Mouse (Mus musculus) intestine, embryonic 14.5 days (tissue): ENCODE measurements around the gene Cdr2l. TPM values are rescaled to one million over a fixed set of nuclear protein-coding genes. Genes with fewer than 3 reads are reported as not detected.

Source experiments
- ATAC-seq: fragments of 200-750 bp; cut with Nextera tagmentation; replicated peaks from 2 replicates; pipeline ENCODE4 v1.8.0; 2017; ENCODE audit warnings: low read depth, moderate number of reproducible peaks, moderate TSS enrichment, moderate library complexity; ENCODE audit not compliant: low FRiP score, low TSS enrichment
- DNase-seq: peaks from one replicate; pipeline ENCODE4 v3.0.0-alpha.2; 2018; ENCODE audit warnings: low spot score
- H3K27ac ChIP-seq: fragments of 300-500 bp; sonication (generic); 2 replicates; pipeline ENCODE4 v1.5.1; 2014; ENCODE audit warnings: low read depth, mild to moderate bottlenecking, control low read depth
- H3K27me3 ChIP-seq: fragments of 300-500 bp; sonication (generic); replicated peaks from 2 replicates; pipeline ENCODE4 v1.6.1; 2014; ENCODE audit warnings: low read length, control low read depth; ENCODE audit not compliant: control insufficient read depth, insufficient read depth
- H3K36me3 ChIP-seq: fragments of 300-500 bp; sonication (generic); 2 replicates; pipeline ENCODE4 v1.6.1; 2014; ENCODE audit warnings: low read length, control low read depth; ENCODE audit not compliant: control insufficient read depth, insufficient read depth
- H3K4me1 ChIP-seq: fragments of 300-500 bp; sonication (generic); replicated peaks from 2 replicates; pipeline ENCODE4 v1.6.1; 2014; ENCODE audit warnings: low read length, control low read depth, mixed read lengths; ENCODE audit not compliant: control insufficient read depth, insufficient read depth
- H3K4me2 ChIP-seq: fragments of 300-500 bp; sonication (generic); 2 replicates; pipeline ENCODE4 v1.6.1; 2014; ENCODE audit warnings: low read length
- H3K4me3 ChIP-seq: fragments of 300-500 bp; sonication (generic); 2 replicates; pipeline ENCODE4 v1.5.1; 2014; ENCODE audit warnings: low read depth, low read length, control low read depth, mixed read lengths
- H3K9ac ChIP-seq: fragments of 300-500 bp; sonication (generic); 2 replicates; pipeline ENCODE4 v1.6.1; 2014; ENCODE audit warnings: mild to moderate bottlenecking, low read length
- H3K9me3 ChIP-seq: fragments of 300-500 bp; sonication (generic); 2 replicates; pipeline ENCODE4 v1.6.1; 2016; ENCODE audit warnings: low read length, control low read depth; ENCODE audit not compliant: control insufficient read depth
- WGBS: fragments of 180-500 bp; shearing (Covaris S2); extraction: QIAGEN DNeasy Blood & Tissue Kit; methylation state at CpG from one replicate; pipeline ENCODE4 v1.1.7; 2014; 5-methylcytosine and 5-hydroxymethylcytosine counted together
- polyA plus RNA-seq: library from polyadenylated mRNA; unstranded; fragments of >200 nt; fragmentation: Nextera tagmentation; extraction: Ambion mirVana; gene quantifications from 2 replicates; pipeline ENCODE4 v1.2.1, GENCODE M21; 2014

Cdr2l gene
- polyA plus RNA-seq, 1 experiment from 2014 or later, result 10.6 TPM

DNA sequence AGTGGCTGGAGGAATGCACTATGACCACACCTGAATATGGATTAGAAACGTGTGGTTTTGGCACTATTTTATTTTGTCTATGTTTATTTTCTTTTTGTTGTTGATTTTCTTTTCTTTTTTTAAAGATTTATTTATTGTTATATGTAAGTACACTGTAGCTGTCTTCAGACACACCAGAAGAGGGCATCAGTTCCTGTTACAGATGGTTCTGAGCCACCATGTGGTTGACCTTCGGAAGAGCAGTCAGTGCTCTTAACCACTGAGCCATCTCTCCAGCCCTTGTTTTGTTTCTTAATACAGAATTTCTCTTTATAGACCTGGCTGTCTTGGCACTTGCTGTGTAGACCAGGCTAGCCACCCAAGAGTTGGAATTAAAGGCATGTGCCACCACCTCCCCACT, 9.0 kb upstream of the Cdr2l start:
- no peak for DNase-seq
- H3K4me1 ChIP-seq, result peaks cover 6% of the 10 kb centered on the region; the same call in 1 of the 2 replicates
- no peak overlapping the region for H3K9ac ChIP-seq
- peaks cover 28% of the 10 kb centered on the region for H3K27me3 ChIP-seq
- no peaks in the 10 kb centered on the region for H3K36me3 ChIP-seq
- H3K27ac ChIP-seq, result no peak overlapping the region
- H3K4me2 ChIP-seq, result no peak overlapping the region
- ATAC-seq, result no peak
- H3K4me3 ChIP-seq, result no peak overlapping the region
- no peaks in the 10 kb centered on the region for H3K9me3 ChIP-seq
- 53% methylated on average over 2 of the region's 2 CpGs for WGBS

GRCm38 (mm10) chr11:115373805-115374694, 7.7 kb upstream of the Cdr2l start:
- Histone ChIP-seq H3K9me3 (peaks cover 3% of the 10 kb centered on the region; the same call in 1 of the 2 replicates), H3K4me2 (peak overlapping the region; percentile 64), H3K27ac (no peak overlapping the region), H3K27me3 (peaks cover 21% of the 10 kb centered on the region), H3K4me1 (peaks cover 6% of the 10 kb centered on the region; the same call in 1 of the 2 replicates), H3K4me3 (peak overlapping the region; percentile 29), H3K9ac (peak overlapping the region; percentile 39), H3K36me3 (no peaks in the 10 kb centered on the region)
- ATAC-seq (no peak), DNase-seq (peak; percentile 76)
- 2% methylated on average over 30 of the region's 30 CpGs for WGBS

DNA sequence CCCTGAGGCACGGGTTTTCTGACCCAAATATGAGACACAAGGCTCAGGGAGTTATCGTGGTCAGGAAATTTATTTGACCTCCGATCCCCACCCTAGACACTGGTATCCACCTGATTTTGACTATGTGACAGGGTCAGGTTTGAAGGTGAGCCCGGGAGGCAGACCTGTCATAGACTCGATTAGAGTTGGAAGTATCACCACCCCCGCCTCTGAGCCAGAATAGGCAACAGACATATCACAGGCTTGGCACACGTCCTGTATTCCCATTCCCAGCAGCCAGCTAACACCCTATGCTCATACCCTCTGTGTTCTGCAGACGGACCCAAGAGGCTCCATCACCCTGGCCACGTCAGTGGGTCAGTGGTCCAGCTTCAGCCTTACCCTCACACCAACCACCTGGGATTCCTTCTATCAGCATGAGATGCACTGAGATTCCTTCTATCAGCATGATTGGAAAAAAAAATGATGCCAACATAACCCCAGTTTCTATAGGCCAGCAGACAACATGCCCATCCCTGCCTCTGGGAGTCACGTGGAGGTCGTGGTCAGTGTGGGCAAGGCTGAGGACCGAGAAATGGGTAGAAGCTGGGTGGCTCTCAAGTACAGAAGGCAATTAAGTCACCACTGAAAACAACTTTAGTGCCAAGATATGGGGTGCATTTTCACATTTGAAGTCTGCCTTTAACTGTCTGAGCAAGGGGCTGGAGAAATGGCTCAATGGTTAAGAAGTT, 6.9 kb upstream of the Cdr2l start:
- no peak overlapping the region for H3K4me3 ChIP-seq
- peaks cover 19% of the 10 kb centered on the region for H3K27me3 ChIP-seq
- WGBS, result 62% methylated on average over 12 of the region's 12 CpGs
- H3K9me3 ChIP-seq, result peaks cover 3% of the 10 kb centered on the region; the same call in 1 of the 2 replicates
- peak; percentile 58 for DNase-seq
- H3K27ac ChIP-seq, result no peak overlapping the region
- ATAC-seq, result no peak
- H3K4me2 ChIP-seq, result no peak overlapping the region; the same call in 1 of the 2 replicates
- H3K9ac ChIP-seq, result no peak overlapping the region; the same call in 1 of the 2 replicates
- H3K36me3 ChIP-seq, result no peaks in the 10 kb centered on the region
- H3K4me1 ChIP-seq, result peaks cover 6% of the 10 kb centered on the region; the same call in 1 of the 2 replicates

- 63% methylated on average over 7 of the region's 7 CpGs for WGBS
These were observed 5.0 kb upstream of the Cdr2l start for GRCm38 (mm10) chr11:115376722-115377121.

DNA sequence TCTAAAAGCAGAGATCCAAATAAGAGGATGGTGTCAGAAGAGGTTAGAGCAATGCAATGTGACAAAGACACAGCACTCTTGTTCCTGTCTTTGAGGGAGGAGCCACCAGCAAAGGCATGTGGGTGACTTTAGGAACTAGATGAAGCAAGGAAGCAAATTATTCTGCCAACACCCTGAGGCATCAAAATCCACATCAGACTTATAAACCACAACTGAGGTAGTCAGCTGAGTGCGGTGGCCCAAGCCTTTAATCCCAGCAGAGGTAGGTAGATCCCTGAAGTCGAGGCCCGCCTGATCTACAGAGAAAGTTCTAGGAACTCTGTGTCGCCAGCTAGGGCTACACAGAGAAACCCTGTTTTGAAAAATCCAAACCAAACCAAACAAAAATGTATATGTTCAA, 4.5 kb upstream of the Cdr2l start:
- ATAC-seq (no peak), DNase-seq (no peak)
- WGBS, result 84% methylated on average over 4 of the region's 4 CpGs

More at GRCm38 (mm10) chr11:115376722-115377121, 5.0 kb upstream of the Cdr2l start:
- no peak overlapping the region for H3K27ac ChIP-seq
- ATAC-seq, result no peak
- no peak overlapping the region for H3K4me2 ChIP-seq
- DNase-seq, result no peak
- H3K4me3 ChIP-seq, result no peak overlapping the region
- no peaks in the 10 kb centered on the region for H3K36me3 ChIP-seq
- H3K4me1 ChIP-seq, result peaks cover 10% of the 10 kb centered on the region; the same call in 1 of the 2 replicates
- peaks cover 3% of the 10 kb centered on the region; the same call in 1 of the 2 replicates for H3K9me3 ChIP-seq
- H3K9ac ChIP-seq, result no peak overlapping the region
- H3K27me3 ChIP-seq, result peaks cover 19% of the 10 kb centered on the region

DNA sequence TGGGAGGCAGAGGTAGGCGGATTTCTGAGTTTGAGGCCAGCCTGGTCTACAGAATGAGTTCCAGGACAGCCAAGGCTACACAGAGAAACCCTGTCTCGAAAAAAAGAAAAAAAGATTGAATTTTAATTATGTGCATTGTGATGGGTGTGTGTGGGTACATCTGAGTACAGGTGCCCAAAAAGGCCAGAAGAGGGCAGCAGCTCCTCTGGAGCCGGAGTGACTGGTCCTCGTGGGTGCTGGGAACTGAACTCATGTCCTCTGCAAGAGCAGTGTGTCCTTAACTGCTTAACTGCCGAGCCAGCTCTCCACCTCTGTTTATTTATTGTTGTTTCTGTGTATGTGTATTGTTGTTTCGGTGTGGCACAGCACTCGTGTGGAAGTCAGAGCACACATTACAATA, 3.9 kb upstream of the Cdr2l start:
- peaks cover 12% of the 10 kb centered on the region; the same call in 1 of the 2 replicates for H3K4me1 ChIP-seq
- H3K9ac ChIP-seq, result no peak overlapping the region
- H3K9me3 ChIP-seq, result peaks cover 3% of the 10 kb centered on the region; the same call in 1 of the 2 replicates
- no peak overlapping the region for H3K4me2 ChIP-seq
- H3K36me3 ChIP-seq, result no peaks in the 10 kb centered on the region
- DNase-seq, result no peak
- WGBS, result 81% methylated on average over 7 of the region's 7 CpGs
- H3K27me3 ChIP-seq, result peaks cover 19% of the 10 kb centered on the region
- no peak for ATAC-seq
- H3K27ac ChIP-seq, result no peak overlapping the region
- no peak overlapping the region for H3K4me3 ChIP-seq

More for the DNA sequence above, 4.5 kb upstream of the Cdr2l start:
- H3K4me3 ChIP-seq, result no peak overlapping the region
- H3K27me3 ChIP-seq, result peaks cover 19% of the 10 kb centered on the region
- H3K36me3 ChIP-seq, result no peaks in the 10 kb centered on the region
- no peak overlapping the region for H3K4me2 ChIP-seq
- H3K9me3 ChIP-seq, result peaks cover 3% of the 10 kb centered on the region; the same call in 1 of the 2 replicates
- H3K4me1 ChIP-seq, result peaks cover 10% of the 10 kb centered on the region; the same call in 1 of the 2 replicates
- no peak overlapping the region for H3K27ac ChIP-seq
- H3K9ac ChIP-seq, result no peak overlapping the region

- H3K4me1 ChIP-seq, result peaks cover 23% of the 10 kb centered on the region
- DNase-seq, result no peak
- peak overlapping the region; percentile 70 for H3K4me3 ChIP-seq
- H3K27ac ChIP-seq, result peak overlapping the region; percentile 83
- no peaks in the 10 kb centered on the region for H3K36me3 ChIP-seq
- ATAC-seq, result no peak
- H3K9me3 ChIP-seq, result peaks cover 3% of the 10 kb centered on the region; the same call in 1 of the 2 replicates
- H3K4me2 ChIP-seq, result peak overlapping the region; percentile 81
- no peak overlapping the region; the same call in 1 of the 2 replicates for H3K9ac ChIP-seq
- H3K27me3 ChIP-seq, result no peaks in the 10 kb centered on the region
- 9% methylated on average over 9 of the region's 9 CpGs for WGBS
These were observed 440 bp upstream of the Cdr2l start for GRCm38 (mm10) chr11:115381276-115381675.

DNA sequence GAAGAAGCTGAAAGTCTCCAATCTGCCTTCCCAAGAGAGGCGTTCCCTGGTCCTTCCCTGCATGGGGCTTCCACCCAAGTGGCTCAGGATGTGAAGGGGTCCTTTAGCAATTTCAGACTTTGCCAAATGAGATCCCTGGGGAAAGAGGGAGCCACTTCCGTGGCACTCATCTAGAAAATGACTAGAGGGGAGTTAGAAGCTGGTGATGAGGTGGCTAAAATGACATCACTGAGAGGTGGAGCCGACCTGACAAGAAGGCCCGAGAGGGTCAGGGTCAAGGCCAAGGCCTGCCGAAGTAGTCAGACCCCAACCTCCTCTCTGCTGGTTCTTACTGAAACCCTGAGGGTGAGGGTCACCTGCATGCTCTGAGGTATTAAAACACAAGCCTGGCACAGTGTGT, 1.2 kb downstream of the Cdr2l start:
- WGBS, result 25% methylated on average over 5 of the region's 5 CpGs
- no peak for DNase-seq
- Histone ChIP-seq H3K9me3 (peaks cover 1% of the 10 kb centered on the region; the same call in 1 of the 2 replicates), H3K4me2 (peak overlapping the region; percentile 81), H3K27me3 (no peaks in the 10 kb centered on the region), H3K9ac (peak overlapping the region; percentile 81), H3K27ac (no peak overlapping the region), H3K4me1 (peaks cover 23% of the 10 kb centered on the region), H3K36me3 (no peaks in the 10 kb centered on the region), H3K4me3 (peak overlapping the region; percentile 70)
- no peak for ATAC-seq
